Mouse (Mus musculus) Muller cell, postnatal 12 days (primary cell): ENCODE data around the gene Ifitm10.
"Not testable (repeated sequence)": the region's sequence is repeated elsewhere in the genome, so short reads cannot be mapped to it uniquely, and the experiment has no call there.

Experiments
- DNase-seq: peaks from one replicate; pipeline ENCODE4 v3.0.0-alpha.2; 2015; ENCODE audit errors: inconsistent ontology term

Ifitm10 gene

DNA sequence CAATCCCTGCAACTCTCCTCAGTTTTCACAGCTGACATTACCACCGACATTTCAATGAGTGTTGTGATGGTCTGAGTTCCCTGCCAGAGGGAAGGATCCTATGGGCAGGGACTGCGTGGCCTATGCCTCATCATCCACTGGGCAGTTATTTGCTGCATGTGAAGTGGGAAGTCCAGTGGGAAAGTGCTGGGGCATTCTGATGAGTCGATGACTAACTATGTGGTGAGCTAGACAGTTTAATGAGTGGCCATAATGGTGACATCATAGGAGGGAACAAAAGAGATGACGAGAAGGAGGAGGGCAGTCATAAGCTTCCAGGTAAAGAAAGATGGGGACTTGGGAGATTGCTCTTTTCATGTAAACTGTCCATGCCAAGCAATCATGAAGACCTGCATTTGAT is 10.4 kb downstream of the Ifitm10 start:
- DNase-seq = peak; percentile 93

DNA sequence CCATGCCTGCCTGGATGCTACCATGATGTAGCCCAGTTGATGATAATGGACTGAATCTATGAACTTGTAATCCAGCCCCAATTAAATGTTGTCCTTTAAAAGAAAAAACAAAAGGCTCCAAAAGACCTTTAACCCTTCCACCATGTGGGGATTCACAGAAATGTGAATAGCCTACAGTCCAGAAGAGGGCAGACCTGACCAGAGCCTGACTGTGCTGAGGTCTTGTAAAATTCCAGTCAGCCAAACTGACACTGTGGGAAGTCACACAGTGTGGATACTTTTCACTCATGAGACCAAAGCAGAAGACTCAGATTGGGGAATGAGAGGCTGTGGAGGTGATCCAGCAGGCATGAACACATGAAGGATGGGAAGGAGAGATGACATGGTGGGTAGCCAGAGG is 12.8 kb downstream of the Ifitm10 start:
- DNase-seq = no peak

DNA sequence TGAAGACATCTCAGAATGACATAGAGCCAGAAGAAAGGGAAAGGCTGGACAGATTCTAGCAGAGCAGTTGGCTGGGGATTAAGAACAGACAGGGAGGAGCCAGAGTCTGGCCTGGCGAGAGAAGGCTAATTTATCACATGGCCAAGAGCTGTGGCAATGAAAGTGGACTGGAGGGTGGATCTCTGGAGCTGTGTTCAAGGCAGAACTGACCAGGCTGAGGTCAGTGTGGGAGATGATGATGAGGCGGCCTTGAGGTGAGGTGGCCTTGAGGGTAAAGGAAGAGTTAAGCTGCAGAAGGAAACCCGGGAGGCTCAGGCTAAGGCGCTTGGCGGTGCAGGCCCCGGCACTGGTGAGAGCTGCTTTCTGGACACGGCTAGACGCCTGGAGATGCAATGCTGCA is 14.4 kb downstream of the Ifitm10 start:
- DNase-seq = no peak

DNA sequence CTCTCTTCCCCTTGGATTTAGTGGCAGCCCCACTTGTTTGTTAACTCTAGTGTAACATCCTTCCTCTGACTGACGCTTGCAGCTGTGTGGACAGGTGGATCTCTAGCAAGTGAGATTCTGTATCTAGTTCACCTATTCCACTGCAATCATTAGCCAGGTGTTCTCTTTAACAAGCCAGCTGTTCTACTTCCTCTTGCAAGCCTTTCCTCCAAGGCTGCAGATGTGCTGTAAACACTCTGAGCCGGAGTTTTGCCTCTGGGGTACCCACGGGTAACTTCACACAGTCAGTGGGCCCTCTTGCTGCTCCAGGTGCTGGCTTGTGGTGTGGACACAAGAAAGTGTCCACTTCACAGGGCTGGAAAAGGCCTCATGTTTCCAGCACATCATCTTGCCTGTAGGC is 16.0 kb downstream of the Ifitm10 start:
- DNase-seq = no peak

DNA sequence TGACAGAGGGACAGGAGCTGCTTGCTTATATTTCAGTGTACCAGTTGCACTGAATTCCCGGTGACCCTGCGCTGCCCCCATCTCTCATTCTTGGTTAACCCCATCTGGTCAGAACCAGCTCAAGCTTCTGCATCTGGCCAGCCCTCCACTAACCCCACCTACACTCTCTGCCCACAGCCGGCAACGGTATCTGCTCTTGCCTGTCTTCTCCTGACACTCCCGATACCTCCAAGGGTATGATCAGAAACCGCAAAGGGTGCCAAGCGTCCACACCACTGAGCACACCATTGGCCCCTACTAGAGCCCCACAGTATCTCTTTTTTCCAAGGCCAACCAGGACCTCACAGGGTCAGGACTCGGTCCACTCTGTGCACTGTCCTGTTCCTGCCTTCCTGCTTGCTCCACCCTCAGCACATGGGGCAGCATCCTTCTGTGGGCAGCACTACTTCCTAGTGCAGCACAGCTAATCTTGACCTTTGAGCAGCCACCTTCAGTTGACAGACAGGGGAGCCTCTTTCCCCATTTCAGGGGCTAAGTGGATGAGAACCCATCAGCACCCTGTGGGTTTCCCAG is 18.8 kb downstream of the Ifitm10 start:
- no peak for DNase-seq

DNA sequence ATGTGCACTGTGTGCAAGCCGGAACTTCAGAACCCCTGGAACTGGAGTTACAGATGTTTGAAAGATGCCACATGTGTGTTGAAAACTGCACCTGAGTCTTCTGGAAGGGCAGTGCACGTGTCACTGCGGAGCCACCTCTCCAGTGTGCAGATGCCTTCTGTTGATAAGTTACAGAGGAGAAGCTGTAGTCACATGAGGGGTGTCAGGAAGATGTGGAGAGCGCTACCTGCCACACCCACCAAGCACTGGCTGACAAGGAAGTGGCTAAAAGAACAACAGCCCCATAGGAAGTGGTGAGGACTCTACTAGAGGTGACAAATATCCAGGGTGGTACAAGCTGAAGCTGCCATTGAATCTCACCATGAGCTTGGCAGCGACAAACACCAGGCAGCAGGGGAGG is 19.7 kb downstream of the Ifitm10 start:
- no peak for DNase-seq

DNA sequence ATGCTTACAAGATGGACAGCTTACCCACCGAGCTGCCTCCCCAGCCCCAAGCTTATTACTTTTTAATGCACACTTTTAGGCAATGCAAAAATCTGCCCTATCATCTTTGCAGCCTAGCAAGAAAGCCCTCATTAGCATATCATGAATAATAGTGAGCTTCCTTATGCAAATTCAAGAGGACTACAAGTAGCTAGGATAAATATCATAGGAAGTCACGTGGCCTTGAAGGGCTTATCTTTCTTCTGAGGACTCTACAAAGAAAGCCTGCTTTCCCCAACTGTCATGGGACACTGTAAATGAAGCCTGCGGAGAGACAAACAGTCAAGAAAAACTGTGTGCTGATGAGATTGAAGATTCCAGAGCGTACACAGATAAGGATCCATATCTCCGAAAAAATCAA is 22.0 kb downstream of the Ifitm10 start:
- DNase-seq = no peak

DNA sequence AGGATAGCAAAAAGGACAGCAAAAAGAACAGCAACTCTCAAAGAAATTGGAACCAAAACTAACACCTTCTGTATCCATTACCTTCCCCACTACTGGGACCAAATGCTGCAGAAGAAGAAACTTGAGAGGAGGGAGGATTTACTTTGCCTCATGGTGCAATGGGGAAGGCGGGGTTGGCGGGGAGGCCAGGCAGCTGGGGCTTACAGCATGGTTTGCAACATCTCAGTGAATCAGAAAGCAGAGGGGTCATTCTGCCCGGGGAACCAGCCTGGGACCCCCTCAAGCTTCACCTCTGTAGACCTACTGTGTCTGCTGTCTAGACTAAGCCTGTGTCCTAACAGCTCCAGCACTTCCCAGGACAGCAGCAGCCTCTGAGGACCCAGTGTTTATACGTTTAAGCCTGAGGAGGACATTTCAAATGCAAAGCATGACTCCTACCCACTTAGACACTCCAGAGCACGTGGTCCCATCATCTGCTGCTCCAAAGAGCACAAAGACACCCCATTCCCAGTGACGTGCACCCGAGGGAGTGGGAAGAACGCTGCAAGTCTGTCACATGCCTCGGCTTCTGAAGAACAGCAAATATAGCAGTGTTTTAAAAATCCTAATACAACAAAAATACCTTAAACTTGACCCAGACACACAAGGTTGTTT is 24.1 kb downstream of the Ifitm10 start:
- peak; percentile 29 for DNase-seq

DNA sequence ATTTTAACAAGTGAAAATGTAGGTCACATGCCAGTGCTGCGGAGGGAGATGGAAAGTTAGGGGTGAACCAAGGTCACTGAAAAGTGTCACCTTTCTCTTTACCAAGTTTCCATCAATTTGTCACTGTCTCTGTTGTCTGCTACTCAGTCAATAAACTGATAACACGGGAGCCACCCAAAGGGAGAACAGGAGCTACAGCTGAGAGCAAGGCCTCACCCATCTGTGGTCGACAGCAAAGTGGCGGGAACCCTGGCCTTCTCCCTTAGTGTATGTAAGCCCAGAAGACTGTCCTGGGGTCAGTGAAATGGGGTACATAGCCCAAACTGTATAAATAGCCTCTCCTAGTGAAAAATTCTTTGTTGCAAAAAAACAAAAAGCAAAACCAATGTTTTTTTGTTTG is 26.0 kb downstream of the Ifitm10 start:
- DNase-seq = no peak

DNA sequence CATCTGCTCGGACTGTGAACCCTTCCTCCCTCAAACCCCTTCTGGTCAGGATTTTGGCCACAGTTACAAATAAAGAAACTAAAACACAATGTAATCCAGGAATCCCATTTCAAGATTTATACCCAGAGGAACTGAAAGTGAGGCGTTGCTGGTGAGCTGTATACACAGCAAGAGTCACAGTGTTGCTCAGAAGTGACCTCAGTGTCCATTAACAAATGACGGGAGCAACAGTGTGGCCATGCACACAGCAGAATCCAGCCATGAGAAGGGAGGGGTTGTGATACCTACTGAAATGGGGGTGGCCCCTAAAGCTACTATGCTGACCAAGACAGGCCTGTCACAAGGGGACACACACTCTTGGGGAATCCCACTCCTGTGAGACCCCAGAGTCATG is 31.3 kb downstream of the Ifitm10 start:
- DNase-seq = no peak

DNA sequence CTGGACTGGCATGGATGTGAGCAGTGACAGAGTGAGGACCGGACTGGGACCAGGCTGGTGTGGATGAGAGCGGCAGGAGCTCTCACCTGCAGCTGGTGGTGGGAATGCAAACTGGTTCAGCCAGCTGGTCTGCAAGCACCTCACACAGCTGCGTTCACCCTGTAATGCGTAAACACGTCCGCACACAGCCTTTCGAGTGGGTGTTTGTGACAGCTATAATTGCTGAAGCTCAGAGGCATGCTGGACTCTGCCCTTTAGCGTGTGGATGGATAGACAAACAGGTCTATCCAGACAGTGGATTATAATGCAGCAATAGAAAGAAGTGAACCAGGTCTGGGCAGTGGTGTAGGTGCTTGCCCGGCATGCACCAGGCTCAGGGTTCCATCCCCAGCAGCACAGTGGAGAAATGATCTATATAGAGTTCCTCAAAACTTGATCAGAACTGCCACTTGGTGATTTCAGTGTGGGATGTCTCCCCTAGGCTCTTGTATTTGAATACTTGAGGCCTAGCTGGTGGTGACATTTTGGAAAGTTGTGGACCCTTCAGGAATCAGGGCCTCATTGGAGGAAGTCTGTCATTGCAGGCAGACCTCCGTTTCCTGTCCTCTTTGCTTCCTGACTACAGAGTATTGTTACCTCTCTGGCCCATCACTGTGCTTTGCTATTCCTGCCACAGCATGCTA is 31.8 kb downstream of the Ifitm10 start:
- DNase-seq = no peak

DNA sequence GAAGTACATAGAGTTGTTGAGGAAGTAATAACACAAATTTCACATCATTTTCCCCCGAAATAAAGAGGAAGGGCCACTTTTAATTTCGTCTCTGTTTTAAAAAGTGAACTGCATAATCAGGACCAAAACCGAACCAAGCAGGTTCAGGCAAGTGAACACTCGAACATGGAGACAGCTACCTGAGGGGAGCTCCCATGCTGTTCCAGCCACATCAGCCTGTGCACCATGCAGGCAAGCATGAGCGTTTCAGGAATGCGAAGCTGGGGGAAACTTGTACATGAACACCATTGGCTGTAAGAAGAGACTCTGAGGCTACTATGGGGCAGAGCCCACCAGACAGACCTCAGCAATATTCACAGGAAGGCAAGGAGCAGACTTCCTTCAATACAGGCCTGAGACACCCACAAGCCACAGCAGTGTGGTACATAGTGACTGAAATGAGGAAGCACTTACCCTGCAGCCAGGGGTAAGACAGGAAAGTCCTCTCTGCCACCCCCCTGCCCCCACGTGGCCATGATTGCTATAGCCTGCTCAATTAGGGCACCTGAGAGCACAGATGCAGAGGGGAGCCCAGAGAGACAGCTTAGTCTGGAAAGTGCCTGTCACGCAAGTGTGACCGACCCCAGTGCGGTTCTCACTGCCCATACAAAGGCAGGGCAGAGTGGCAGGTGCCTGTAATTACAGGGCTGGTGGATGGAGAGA is 33.1 kb downstream of the Ifitm10 start:
- no peak for DNase-seq

DNA sequence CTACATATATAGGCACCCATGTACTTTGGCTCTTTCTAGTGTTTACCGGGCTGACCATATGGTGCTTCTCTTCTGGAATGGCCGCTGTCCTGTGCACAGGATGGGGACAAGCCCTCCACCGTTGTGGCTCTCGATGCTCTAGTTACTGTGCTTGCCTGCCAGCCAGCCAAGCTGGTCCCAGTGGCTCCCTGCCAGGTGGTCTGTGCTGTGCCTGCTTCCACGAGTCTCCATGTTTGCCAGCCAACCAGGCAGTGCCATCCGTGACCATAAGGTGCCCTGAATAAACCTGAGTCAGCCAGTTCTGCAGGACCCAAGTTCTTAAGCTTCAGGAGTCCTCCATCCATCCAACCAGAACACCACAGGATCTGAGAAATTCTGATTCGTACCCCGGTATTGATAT is 38.4 kb downstream of the Ifitm10 start:
- DNase-seq = no peak

DNA sequence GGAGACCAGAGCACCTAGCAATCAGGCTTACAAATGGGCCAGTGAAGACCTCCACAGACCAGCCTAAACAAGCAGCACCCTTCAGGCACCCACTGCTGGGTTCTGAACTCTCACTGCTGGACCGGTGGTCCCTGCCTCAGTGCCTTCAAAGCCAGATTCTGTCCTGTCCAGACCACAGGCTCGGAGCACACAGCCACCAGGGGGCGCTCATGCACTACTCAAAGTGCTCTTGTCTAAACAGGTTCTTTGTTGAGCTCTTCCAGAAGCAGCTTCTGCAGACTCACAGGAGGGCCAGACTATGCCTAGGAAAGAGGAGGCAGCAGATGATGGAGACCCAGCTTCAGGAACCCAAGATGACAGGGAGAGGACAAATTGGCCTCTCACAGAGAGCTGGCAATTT is 39.3 kb downstream of the Ifitm10 start:
- DNase-seq = peak; percentile 88

DNA sequence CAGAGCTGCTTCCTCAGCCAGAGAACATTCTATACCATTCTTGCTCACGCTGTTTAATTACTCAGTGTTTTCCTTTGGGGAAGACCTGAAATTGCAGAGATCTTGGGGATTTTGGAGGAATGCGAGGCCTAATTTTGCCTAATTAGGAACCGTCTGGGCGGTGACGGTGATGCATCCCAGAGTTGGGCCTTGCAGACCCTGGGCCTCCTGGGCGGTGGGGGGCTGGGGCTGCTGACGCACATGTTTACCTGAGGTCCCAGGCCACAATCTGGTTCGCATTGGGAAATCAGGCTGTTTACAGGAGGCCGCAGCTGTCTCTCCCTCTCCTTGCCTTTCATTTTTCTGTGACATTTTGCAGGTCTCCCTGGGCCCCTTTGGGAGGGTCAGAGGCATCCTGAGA is 40.8 kb downstream of the Ifitm10 start:
- not testable (repeated sequence) for DNase-seq

DNA sequence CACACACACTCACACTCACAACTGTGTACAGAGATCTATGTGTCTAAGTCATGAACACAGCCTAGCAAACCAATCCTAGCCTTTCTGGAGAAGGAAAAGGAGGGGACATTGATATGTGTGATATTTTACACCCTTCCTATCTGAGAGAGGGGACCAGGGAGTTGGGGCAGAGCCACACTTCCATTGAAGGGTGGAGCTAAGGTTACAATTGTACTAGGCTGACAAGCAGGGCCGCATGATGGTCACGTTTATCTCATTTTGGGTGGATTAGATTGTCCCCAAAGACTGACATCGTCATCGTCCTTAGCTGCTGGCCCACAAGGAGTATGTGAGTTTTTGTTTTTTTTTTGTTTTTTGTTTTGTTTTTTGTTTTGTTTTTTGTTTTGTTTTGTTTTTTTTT is 42.3 kb downstream of the Ifitm10 start:
- DNase-seq = no peak

DNA sequence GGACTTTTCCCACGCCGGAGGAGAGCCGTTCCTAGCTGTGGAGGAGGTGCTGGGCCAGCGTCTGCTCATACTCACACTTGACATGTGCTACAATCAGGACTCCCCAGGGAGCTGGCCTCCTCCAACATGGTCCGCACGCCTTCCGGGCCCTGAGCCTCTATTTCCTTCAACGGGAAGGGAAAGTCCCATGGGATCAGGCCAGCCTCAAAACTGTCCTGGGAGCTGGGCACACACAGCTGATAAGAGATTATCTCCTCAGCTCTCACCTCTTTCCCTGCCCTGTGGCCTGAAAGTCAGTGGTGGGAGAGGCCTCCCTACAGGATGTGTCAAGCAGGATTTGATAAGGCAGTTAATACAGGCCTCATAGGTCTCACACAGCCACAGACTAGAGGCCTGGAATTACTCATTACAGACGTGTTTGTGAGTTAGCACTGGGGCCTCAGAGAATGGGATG is 43.3 kb downstream of the Ifitm10 start:
- DNase-seq = no peak

DNA sequence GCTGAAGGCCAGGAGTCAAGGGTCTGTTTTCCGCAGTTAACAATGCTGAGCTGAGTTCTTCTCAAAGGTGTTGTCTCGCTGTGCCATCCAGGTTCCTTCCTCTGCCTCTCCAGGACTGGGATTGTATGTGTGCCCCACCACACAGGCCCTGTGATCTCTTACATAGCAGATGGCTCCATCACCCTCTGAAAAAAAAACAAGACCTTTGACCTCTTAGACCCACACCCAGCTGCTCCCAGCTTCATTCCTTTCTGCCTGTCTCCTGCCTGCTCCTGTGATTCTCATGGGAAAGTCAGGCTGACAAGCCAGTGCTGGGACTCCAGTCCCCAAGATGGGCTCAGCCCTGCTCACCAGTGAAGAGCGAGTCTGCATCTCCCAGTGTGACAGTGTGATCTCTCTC is 45.0 kb downstream of the Ifitm10 start:
- no peak for DNase-seq

DNA sequence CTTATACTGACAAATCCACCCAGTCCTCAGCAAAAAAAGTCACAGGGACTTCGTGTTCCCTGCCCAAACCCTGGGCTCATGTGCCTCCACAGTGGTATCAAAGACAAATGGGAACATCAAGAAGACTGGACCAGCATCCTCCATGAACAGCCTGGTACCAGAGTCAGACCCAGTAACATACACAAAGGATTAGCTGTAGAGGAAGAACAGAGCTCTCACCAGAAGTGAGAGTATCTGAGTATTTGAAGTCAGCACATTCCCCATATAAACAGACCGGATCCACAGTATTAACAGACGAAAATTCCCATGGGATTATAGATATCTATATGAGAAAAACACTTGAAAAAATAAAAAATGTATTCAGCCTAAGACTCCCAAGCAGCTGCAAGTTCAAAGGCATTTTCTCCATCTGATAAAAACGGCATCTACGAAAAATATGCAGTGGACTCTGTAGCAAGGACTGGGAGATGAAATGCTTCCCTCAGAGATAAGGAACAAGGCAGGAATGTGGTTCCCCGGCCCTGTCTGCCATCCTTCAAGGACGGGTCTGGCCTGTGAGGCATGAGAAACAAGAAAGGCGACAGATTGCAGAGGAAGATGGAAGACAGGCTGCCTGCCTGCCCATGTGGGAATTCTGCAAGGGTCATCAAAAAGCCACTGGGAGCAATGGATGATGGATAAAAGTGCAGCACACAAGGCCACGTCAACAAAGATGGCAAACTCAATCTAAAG is 46.7 kb downstream of the Ifitm10 start:
- DNase-seq = no peak

DNA sequence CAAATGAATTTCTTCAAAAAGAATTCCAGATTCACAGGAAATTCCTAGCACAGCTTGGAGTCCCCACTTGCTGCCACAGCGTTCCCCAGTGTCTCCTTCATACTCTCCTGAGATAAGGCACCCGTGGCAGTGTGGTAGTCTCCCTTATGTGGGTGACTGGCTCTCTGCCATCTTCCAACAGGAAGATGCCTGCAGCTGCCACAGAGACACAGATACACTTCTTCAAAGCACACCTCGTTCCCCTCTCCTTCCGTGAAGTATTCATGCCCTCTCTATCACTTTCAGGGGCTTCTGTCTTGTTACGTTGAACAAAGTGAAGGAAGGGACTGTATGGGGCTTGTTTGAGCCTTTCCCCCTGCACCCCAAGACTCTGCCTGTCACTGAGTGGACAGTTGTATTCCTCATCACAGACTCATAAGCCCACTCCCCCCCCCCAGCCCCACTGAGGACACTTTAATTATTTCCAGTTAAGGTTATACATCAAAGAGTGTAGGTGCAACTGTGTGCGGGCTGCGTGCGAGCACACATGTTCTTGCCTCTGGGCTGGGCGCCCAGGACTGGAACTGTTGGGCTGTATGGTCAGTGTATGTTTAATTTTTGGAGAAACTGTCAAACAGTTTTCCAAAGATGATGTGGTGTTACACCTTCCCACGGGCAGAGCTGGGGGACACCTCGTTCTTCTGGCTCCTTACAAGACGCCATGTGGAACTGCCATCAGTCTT is 50.0 kb downstream of the Ifitm10 start:
- DNase-seq = no peak

DNA sequence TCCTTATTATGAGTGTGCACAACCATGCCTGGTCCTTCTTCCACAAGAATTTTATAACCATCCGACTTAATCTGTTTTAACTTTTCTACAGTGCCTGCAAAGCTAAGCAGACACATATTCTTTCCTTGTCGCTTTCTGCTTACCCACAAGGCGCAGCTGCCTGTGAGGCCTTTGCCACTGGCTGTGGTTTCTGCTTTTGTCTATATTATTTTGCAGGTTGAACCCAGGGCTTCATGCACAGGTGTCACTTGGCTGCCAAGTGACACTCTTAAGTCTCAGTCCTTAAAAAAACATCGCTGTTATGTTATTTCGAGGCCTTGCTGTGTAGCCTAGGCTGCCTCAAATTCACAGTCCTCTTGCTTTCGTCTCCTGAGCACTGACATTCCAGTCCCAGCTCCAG is 50.9 kb downstream of the Ifitm10 start:
- DNase-seq = no peak
